Mouse (Mus musculus): Measurements from ENCODE around the gene Sec24a. TPM values are rescaled to one million over a fixed set of nuclear protein-coding genes. Genes with fewer than 3 reads are reported as not detected.

Gene Sec24a
- polyA plus RNA-seq (2015; fragmentation: Nextera tagmentation; extraction: Ambion mirVana): 9.2 and 9.6 TPM in 2 replicates

GRCm38 (mm10) chr11:51763213-51763907, at the start of gene Sec24a, which contains the start of gene Sar1b:
Sec24a (minus strand) TSS chr11:51763634.
Sar1b (plus strand) TSS chr11:51763687.

GRCm38 (mm10) chr11:51688330-51689328, 74.8 kb downstream of the Sec24a start, which contains the start of gene 0610009B22Rik:
0610009B22Rik (minus strand) TSS chr11:51688874.

GRCm38 (mm10) chr11:51650691-51651515, 112.5 kb downstream of the Sec24a start, which contains the start of the genes N4bp3 and D930048N14Rik:
N4bp3 (minus strand) TSS chr11:51650842.
D930048N14Rik (plus strand) TSS chr11:51650954.

Other genes with a start within 250 kb of the Sec24a start
- 27.1 and 27.2 TPM in 2 replicates for gene Phykpl, start 178.9 kb downstream of the Sec24a start, polyA plus RNA-seq (2015; fragmentation: Nextera tagmentation; extraction: Ambion mirVana)
- 114 and 145 TPM in 2 replicates for gene Hnrnpab, start 156.8 kb downstream of the Sec24a start, polyA plus RNA-seq (2015; fragmentation: Nextera tagmentation; extraction: Ambion mirVana)
- gene Nhp2, start 143.9 kb downstream of the Sec24a start, polyA plus RNA-seq (2015; fragmentation: Nextera tagmentation; extraction: Ambion mirVana): 61.8 and 66.3 TPM in 2 replicates
- 29.7 and 31.3 TPM in 2 replicates for gene Rmnd5b, start 127.7 kb downstream of the Sec24a start, polyA plus RNA-seq (2015; fragmentation: Nextera tagmentation; extraction: Ambion mirVana)
- 30.6 and 30.9 TPM in 2 replicates for gene N4bp3, start 112.8 kb downstream of the Sec24a start, polyA plus RNA-seq (2015; fragmentation: Nextera tagmentation; extraction: Ambion mirVana)
- gene D930048N14Rik, start 112.7 kb downstream of the Sec24a start, polyA plus RNA-seq (2015; fragmentation: Nextera tagmentation; extraction: Ambion mirVana): 1.5 and 1.7 TPM in 2 replicates
- 91.6 and 93.3 TPM in 2 replicates for gene 0610009B22Rik, start 74.8 kb downstream of the Sec24a start, polyA plus RNA-seq (2015; fragmentation: Nextera tagmentation; extraction: Ambion mirVana)
- gene Sar1b, start 53 bp upstream of the Sec24a start, polyA plus RNA-seq (2015; fragmentation: Nextera tagmentation; extraction: Ambion mirVana): 164 and 193 TPM in 2 replicates
- 0.37 and 0.69 TPM in 2 replicates for gene Jade2, start 94.0 kb upstream of the Sec24a start, polyA plus RNA-seq (2015; fragmentation: Nextera tagmentation; extraction: Ambion mirVana)
- gene Cdkn2aipnl, start 204.0 kb upstream of the Sec24a start, polyA plus RNA-seq (2015; fragmentation: Nextera tagmentation; extraction: Ambion mirVana): 40.6 and 41.2 TPM in 2 replicates
- 364 and 443 TPM in 2 replicates for gene Ube2b, start 237.1 kb upstream of the Sec24a start, polyA plus RNA-seq (2015; fragmentation: Nextera tagmentation; extraction: Ambion mirVana)
- 10.5 and 10.7 TPM in 2 replicates for gene Cdkl3, start 240.6 kb upstream of the Sec24a start, polyA plus RNA-seq (2015; fragmentation: Nextera tagmentation; extraction: Ambion mirVana)